Mouse (Mus musculus) B cell, adult 67 days (primary cell): ENCODE measurements around the gene Krt27. TPM values are rescaled to one million over a fixed set of nuclear protein-coding genes. Genes with fewer than 3 reads are reported as not detected.

ENCODE experiments used
- total RNA-seq, 2 experiments: library from RNA; stranded (reverse); gene quantifications; 4 replicates each; pipeline ENCODE4 v1.2.4; 2023

Krt27 gene
- total RNA-seq, result not detected

DNA sequence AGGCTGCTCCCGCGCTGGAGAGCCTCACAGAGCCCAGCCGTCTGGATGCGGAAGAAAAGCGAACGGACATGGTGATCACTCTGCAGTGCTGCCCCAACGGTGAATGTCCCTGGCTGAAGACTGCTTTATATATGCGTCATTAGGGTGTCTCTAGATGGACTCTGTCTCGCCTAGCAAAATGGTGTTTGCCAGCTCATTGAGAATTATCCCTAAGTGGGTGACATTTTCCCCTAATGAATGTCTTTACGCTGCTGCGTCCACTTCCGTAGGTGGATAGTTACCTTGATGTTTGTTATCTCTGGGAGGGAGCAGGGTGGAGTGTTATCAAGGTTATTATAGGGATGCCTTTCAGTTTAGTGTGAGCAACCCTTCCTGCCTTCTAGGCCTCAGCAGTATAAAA lies at the start of gene Krt27:
Gene Krt27 (minus strand): TSS at position 101 of the 400 bp plus-strand sequence.

DNA sequence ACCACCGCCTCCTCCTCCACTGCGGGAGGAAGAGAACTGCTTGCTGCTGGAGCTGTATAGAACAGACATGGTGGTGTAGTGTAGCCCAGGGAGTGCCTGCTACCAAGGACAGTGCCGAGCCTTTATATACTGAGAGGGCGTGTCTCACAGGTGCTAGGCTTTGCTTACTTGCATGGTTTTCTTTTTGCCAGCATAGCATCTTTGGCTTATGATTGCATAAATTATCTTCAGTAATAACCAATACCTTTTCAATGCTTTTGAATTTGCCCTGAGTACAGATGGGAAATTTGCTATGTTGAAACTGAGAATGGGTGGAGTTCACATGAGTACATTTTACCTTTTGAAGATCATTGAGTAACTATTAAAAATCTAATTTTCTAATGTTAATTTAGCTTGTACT lies 38.4 kb upstream of the Krt27 start, which contains the start of gene Krt10:
Gene Krt10 (minus strand): TSS at position 101 of the 400 bp plus-strand sequence.

DNA sequence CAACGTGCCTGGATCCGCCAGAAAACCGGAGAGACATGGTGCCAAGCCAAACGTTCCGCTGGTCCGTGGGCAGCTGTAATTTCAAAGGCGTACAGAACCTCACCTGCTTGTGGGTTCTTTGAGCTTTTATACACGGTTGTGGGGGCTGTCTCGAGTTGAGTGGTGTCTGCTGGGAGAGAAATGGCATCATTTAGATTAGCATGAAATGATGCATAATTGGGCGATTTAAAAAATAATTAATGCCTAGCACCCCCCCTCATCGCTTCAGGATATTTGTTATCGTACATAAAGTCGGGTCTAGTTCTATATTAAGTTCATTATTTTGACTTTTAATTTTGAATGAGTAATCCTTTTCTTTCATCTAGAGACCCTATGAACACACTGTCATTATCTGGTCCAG lies 23.9 kb upstream of the Krt27 start, which contains the start of gene Krt28:
Gene Krt28 (minus strand): TSS at position 101 of the 400 bp plus-strand sequence.

DNA sequence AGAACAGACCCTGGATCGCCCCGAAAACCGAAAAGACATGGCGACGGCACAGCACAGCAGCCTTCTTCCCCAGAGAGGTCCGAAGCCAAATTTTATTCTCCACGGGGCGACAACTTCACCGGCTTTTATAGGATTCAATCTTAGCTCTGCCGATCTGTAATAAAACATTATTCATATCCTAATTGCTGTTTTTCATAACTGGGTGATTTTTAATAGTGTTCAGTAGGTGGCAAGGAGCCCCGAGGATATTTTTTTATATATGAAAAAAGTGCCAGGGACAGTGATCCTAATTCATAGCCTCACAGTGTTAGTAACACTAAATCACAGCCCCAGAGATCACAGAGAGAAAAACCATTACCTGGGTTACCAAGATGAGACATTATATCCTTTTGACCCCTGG lies 13.0 kb downstream of the Krt27 start, which contains the start of gene Krt26:
Gene Krt26 (minus strand): TSS at position 101 of the 400 bp plus-strand sequence.

DNA sequence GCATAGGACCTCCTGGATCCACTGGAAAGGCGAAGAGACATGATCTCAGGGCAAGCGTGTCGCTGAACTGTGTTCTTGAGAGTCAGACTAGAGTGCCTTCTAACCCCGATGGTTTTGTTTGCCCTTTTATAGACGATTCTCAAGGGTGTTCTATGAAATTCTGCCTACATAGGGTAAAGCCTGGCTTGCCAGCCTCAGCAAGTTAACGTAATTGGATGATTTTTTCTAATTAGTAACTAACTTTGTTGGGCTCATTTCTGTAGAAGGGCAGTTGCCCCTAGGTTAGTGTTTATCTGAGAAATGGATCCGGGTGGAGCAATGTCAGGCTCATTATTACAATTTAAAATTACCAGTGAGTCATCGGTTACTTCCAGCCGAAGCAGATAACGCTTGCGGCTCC lies 28.1 kb downstream of the Krt27 start, which contains the start of gene Krt25:
Gene Krt25 (minus strand): TSS at position 101 of the 400 bp plus-strand sequence.

Other genes with a start within 250 kb of the Krt27 start
- gene Ccr7, start 196.0 kb downstream of the Krt27 start, total RNA-seq, result 100 to 1,000 TPM; 336 to 600 TPM
- gene Smarce1, start 120.1 kb downstream of the Krt27 start, total RNA-seq, result 100 to 1,000 TPM; 161 to 173 TPM
- gene Krt222, start 107.0 kb downstream of the Krt27 start, total RNA-seq, result 1 to 10 TPM; 1.8 to 2.0 TPM
- gene Krt24, start 65.8 kb downstream of the Krt27 start, total RNA-seq, result not detected
- gene Krt25, start 28.2 kb downstream of the Krt27 start, total RNA-seq, result not detected
- not detected for gene Krt26, start 13.1 kb downstream of the Krt27 start, total RNA-seq
- gene Krt28, start 23.8 kb upstream of the Krt27 start, total RNA-seq, result not detected
- gene Krt10, start 38.3 kb upstream of the Krt27 start, total RNA-seq, result 1 to 10 TPM; 1.5 to 3.2 TPM
- gene Krt12, start 71.2 kb upstream of the Krt27 start, total RNA-seq, result not detected
- not detected for gene Krt20, start 87.0 kb upstream of the Krt27 start, total RNA-seq
- not detected for gene Krt23, start 142.0 kb upstream of the Krt27 start, total RNA-seq
- not detected for gene Krt39, start 170.2 kb upstream of the Krt27 start, total RNA-seq
- gene Krt40, start 192.1 kb upstream of the Krt27 start, total RNA-seq, result not detected
- not detected for gene Krtap3-3, start 199.8 kb upstream of the Krt27 start, total RNA-seq
- gene Krtap3-2, start 205.7 kb upstream of the Krt27 start, total RNA-seq, result not detected
- not detected for gene Gm11939, start 208.4 kb upstream of the Krt27 start, total RNA-seq
- not detected for gene Krtap3-1, start 215.5 kb upstream of the Krt27 start, total RNA-seq
- not detected for gene Krtap1-5, start 229.9 kb upstream of the Krt27 start, total RNA-seq
- gene Krtap1-4, start 232.6 kb upstream of the Krt27 start, total RNA-seq, result not detected
- gene Krtap1-3, start 240.2 kb upstream of the Krt27 start, total RNA-seq, result not detected
- gene Krtap9-3, start 247.0 kb upstream of the Krt27 start, total RNA-seq, result not detected